ENCODE assay signal across 9 mouse cellular contexts in genomic region chr6:136464121-136464621, GRCm38 (mm10). TPM values are rescaled to one million over a fixed set of nuclear protein-coding genes. Genes with fewer than 3 reads are reported as not detected.
DNase-seq lines count a peak whose midpoint lies in the region; ATAC-seq and TF ChIP-seq lines count a peak whose summit lies in the region.
"Had no signal": no experiment of that assay in that cellular context is flagged by ENCODE, and none has a peak within 500 bp of the region (broad histone marks: within the 10 kb centered on the region; RNA-seq: fewer than 3 reads in every experiment).

No protein-coding gene starts in this region.

- no peaks in the 10 kb centered on the region for H3K27me3 ChIP-seq in thymus, adult 2 months (ENCODE audit: control insufficient read depth, insufficient read depth, low read length)
- no peaks in the 10 kb centered on the region for H3K27me3 ChIP-seq in kidney, embryonic 16.5 days (ENCODE audit: insufficient read depth, low read length)
- H3K27me3 ChIP-seq in forebrain, embryonic 13.5 days: no peaks in the 10 kb centered on the region

- 9% methylated on average over 12 of the region's 12 CpGs for WGBS in thymus, adult 2 months
- 60% methylated on average over 12 of the region's 12 CpGs for WGBS in kidney, embryonic 16.5 days
- WGBS in forebrain, embryonic 13.5 days: 72% methylated on average over 12 of the region's 12 CpGs

- peaks cover 33% of the 10 kb centered on the region for H3K4me1 ChIP-seq in thymus, adult 2 months (replicated peaks; ENCODE audit: control insufficient read depth, insufficient read depth, low read length)
- H3K4me1 ChIP-seq in kidney, embryonic 16.5 days (ENCODE audit: insufficient read depth, low read length): peaks cover 32% of the 10 kb centered on the region
- peaks cover 16% of the 10 kb centered on the region for H3K4me1 ChIP-seq in forebrain, embryonic 13.5 days

- H3K9ac ChIP-seq in kidney, embryonic 16.5 days (replicated peaks; ENCODE audit: low read length): no peak overlapping the region
- no peak overlapping the region for H3K9ac ChIP-seq in forebrain, embryonic 13.5 days

- H3K9me3 ChIP-seq in kidney, embryonic 16.5 days (ENCODE audit: low read length): no peaks in the 10 kb centered on the region
- no peaks in the 10 kb centered on the region for H3K9me3 ChIP-seq in forebrain, embryonic 13.5 days (replicated peaks)

- peak overlapping the region; percentile 89 for H3K27ac ChIP-seq in thymus, adult 2 months (ENCODE audit: control insufficient read depth, insufficient read depth, low read length)
- H3K27ac ChIP-seq in kidney, embryonic 16.5 days (ENCODE audit: low read length): peak overlapping the region; percentile 81
- H3K27ac ChIP-seq in forebrain, embryonic 13.5 days: no peak overlapping the region

- no peaks in the 10 kb centered on the region for H3K36me3 ChIP-seq in thymus, adult 2 months (ENCODE audit: control insufficient read depth, insufficient read depth, low read length)
- H3K36me3 ChIP-seq in kidney, embryonic 16.5 days (ENCODE audit: insufficient read depth, low read length): no peaks in the 10 kb centered on the region
- no peaks in the 10 kb centered on the region for H3K36me3 ChIP-seq in forebrain, embryonic 13.5 days (ENCODE audit: poor library complexity, severe bottlenecking)

- no peak for ATAC-seq in kidney, embryonic 16.5 days (ENCODE audit: low FRiP score, low TSS enrichment)
- ATAC-seq in forebrain, embryonic 13.5 days: no peak

- no peak overlapping the region for H3K4me2 ChIP-seq in kidney, embryonic 16.5 days (replicated peaks; ENCODE audit: low read depth, low read length)
- H3K4me2 ChIP-seq in forebrain, embryonic 13.5 days: no peak overlapping the region

- H3K4me3 ChIP-seq in thymus, adult 2 months (ENCODE audit: control insufficient read depth, insufficient read depth, low read length): peak overlapping the region; percentile 50
- no peak overlapping the region for H3K4me3 ChIP-seq in kidney, embryonic 16.5 days (ENCODE audit: low read length)
- H3K4me3 ChIP-seq in forebrain, embryonic 13.5 days: no peak overlapping the region
- H3K4me3 ChIP-seq: myocyte had no signal

- peak; percentile 6 for DNase-seq in embryo, embryonic 10 days (ENCODE audit: low spot score)
- no peak for DNase-seq in embryo, embryonic 9.5 days (ENCODE audit: extremely low spot score)
- DNase-seq in thymus, adult 2 months: peak; percentile 35
- no peak for DNase-seq in thymus, adult 18-20 months
- peak; percentile 77 for DNase-seq in lung, postnatal 36 days
- DNase-seq in adrenal gland, postnatal 25 days: no peak

- no peak for TF ChIP-seq POLR2A in thymus, adult 2 months (IDR thresholded peaks at IDR 0.05; ENCODE audit: control insufficient read depth, extremely low read depth, insufficient read depth, low read length, poor library complexity)

- TF ChIP-seq CTCF in thymus, adult 2 months (IDR thresholded peaks at IDR 0.05; ENCODE audit: borderline replicate concordance, control insufficient read depth, extremely low read depth, insufficient read depth, low read length, poor library complexity): no peak

RNA-seq across cellular contexts. Expression of gene Atf7ip, which starts 41.8 kb away (rescaled TPM):
- 65.1 and 79.5 TPM in 2 replicates for polyA plus RNA-seq in thymus, adult 2 months (2012; rRNA removed)
- 38.0 and 41.0 TPM in 2 replicates for polyA plus RNA-seq in kidney, embryonic 16.5 days (2015; fragmentation: Nextera tagmentation; extraction: Ambion mirVana)
- polyA plus RNA-seq in forebrain, embryonic 13.5 days (2015; fragmentation: Nextera tagmentation; extraction: Ambion mirVana): 47.3 and 56.6 TPM in 2 replicates
- total RNA-seq in adrenal gland, postnatal 25 days (2021): 84.0 and 117 TPM in 2 replicates

RNA-seq across cellular contexts. Expression of gene E330021D16Rik, which starts 48.8 kb away (rescaled TPM):
- polyA plus RNA-seq in thymus, adult 2 months (2012; rRNA removed): 0.12 and 0.14 TPM in 2 replicates
- polyA plus RNA-seq in kidney, embryonic 16.5 days (2015; fragmentation: Nextera tagmentation; extraction: Ambion mirVana): 2.9 and 3.0 TPM in 2 replicates
- not detected in 2 replicates for polyA plus RNA-seq in forebrain, embryonic 13.5 days (2015; fragmentation: Nextera tagmentation; extraction: Ambion mirVana)
- not detected in 2 replicates for total RNA-seq in adrenal gland, postnatal 25 days (2021)
- polyA plus RNA-seq: myocyte had no signal

Comparison
In these comparisons a context has a peak if more than half of its experiments do, and no peak if none do; other contexts are left out.
1. DNase-seq: peak in embryo, embryonic 10 days (single experiment), thymus, adult 2 months (single experiment) and lung, postnatal 36 days (single experiment); none in embryo, embryonic 9.5 days (single experiment), thymus, adult 18-20 months (0 of 2) and adrenal gland, postnatal 25 days (single experiment).